Mouse (Mus musculus): Measurements from ENCODE around the gene AA467197.

DNA sequence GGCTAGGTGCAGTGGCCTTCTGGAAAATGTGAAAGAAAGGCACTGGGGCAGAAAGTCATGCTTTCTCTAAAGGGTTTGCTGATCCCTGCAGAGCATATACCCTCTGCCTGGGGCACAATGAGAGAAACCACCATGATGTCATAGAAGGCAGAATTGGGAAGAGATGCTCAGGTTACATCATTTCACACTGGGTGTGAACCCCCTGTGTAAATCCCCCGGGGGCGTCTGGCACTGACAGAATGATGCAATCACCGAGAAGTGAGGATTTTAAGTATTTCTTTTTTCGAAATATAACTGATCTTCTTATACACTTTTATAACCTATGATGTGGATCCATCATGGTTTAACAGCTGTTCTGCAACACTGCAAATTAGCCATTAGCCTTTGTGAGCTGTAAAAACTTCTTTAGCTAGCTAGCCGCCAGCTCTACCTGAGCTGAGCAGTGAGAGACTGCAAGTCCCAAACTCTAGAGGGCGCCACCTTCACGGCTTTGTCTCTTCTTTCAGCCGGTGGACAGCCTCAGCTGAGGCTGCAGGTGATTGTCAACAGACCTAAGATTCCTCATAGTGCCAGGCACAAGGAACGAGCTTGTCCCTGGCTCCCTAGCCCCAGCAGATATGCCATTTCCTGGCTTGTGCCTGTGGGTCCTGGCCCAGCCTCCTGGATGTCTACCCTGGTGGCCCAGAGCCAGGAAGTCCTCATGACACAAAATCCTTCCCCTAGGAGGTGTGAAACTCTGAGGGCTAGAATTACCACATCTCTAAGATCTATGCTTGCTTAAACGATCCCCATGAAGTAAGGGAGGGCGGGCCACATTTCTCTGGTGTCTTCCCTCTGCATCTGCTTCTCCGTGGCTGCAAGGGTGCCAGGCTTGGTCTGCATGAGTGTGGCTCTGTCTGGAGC is 29.4 kb downstream of the AA467197 start:
- TF ChIP-seq CTCF (IDR thresholded peaks at IDR 0.05; ENCODE audit: low read depth) (peak; percentile 73), EP300 (IDR thresholded peaks at IDR 0.05; ENCODE audit: low read depth) (no peak)

Measured in liver, postnatal 0 days (tissue).